Mouse (Mus musculus) lung, embryonic 15.5 days (tissue): ENCODE data around the gene Igfbp5. TPM values are rescaled to one million over a fixed set of nuclear protein-coding genes. Genes with fewer than 3 reads are reported as not detected.

Source experiments
- ATAC-seq: fragments of 200-750 bp; cut with Nextera tagmentation; 2 replicates; pipeline ENCODE4 v1.8.0; 2017; ENCODE audit warnings: moderate number of reproducible peaks, borderline replicate concordance; ENCODE audit not compliant: low FRiP score, low TSS enrichment; ENCODE audit errors: extremely low read depth
- H3K27ac ChIP-seq: fragments of 300-500 bp; sonication (generic); 2 replicates; pipeline ENCODE4 v1.5.1; 2015; ENCODE audit warnings: moderate library complexity, mild to moderate bottlenecking, inconsistent platforms
- H3K27me3 ChIP-seq: fragments of 300-500 bp; sonication (generic); 2 replicates; pipeline ENCODE4 v1.6.1; 2015; ENCODE audit warnings: inconsistent platforms
- H3K36me3 ChIP-seq: fragments of 300-500 bp; sonication (generic); 2 replicates; pipeline ENCODE4 v1.6.1; 2015; ENCODE audit warnings: inconsistent platforms
- H3K4me1 ChIP-seq: fragments of 300-500 bp; sonication (generic); 2 replicates; pipeline ENCODE4 v1.6.1; 2015; ENCODE audit warnings: inconsistent platforms
- H3K4me2 ChIP-seq: fragments of 300-500 bp; sonication (generic); 2 replicates; pipeline ENCODE4 v1.6.1; 2015; ENCODE audit warnings: inconsistent platforms, mild to moderate bottlenecking, moderate library complexity
- H3K4me3 ChIP-seq: fragments of 300-500 bp; sonication (generic); 2 replicates; pipeline ENCODE4 v1.5.1; 2015; ENCODE audit warnings: mild to moderate bottlenecking, inconsistent platforms
- H3K9ac ChIP-seq: fragments of 300-500 bp; sonication (generic); 2 replicates; pipeline ENCODE4 v1.6.1; 2015; ENCODE audit warnings: inconsistent platforms
- H3K9me3 ChIP-seq: fragments of 300-500 bp; sonication (generic); 2 replicates; pipeline ENCODE4 v1.6.1; 2016; ENCODE audit warnings: inconsistent platforms
- WGBS: fragments of 180-500 bp; shearing (Covaris S2); methylation state at CpG from one replicate; pipeline ENCODE4 v1.1.7; 2015; 5-methylcytosine and 5-hydroxymethylcytosine counted together
- polyA plus RNA-seq: library from polyadenylated mRNA; unstranded; fragments of >200 nt; fragmentation: Nextera tagmentation; extraction: Ambion mirVana; gene quantifications from 2 replicates; pipeline ENCODE4 v1.2.1, GENCODE M21; 2015

Igfbp5 gene
- polyA plus RNA-seq, 1 experiment from 2014 or later: 76.7 TPM

DNA sequence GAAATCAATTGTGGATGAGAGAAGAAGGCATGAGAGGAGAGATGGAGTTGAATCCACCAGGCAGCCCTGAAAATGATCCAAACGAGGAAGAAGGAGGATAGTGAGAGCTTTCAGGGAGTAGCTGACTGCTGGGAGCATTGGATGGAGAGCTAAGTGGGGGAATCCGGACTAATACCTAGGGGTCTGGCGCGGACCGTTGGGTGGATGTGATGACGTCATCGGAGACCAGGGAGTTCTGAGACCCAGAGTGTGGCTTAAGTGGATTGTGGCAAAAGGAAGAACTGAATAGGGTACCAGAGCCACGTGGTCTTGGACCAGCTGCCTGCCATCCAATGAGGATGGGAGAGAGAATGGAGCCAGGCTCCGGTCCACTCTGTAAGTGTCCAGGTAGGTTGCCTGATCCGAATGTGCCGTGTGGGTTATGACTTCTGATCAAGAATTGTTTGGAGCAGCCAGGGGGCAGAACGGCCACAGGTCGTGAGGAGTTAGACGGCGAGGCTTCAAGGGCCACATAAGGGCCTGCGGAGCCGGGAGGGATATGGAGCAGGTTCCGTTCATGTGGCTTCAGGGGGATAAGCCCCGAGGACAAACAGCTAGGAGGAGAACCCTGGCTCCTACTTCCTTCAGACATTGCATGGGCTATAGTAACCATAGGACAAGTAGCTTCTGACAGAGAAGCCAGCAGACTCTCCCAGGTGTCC lies 18.3 kb downstream of the Igfbp5 start:
- Histone ChIP-seq H3K27me3 (no peaks in the 10 kb centered on the region), H3K9ac (no peak overlapping the region), H3K4me1 (peaks cover 12% of the 10 kb centered on the region), H3K4me3 (no peak overlapping the region), H3K27ac (no peak overlapping the region), H3K9me3 (no peaks in the 10 kb centered on the region), H3K36me3 (peaks cover 15% of the 10 kb centered on the region; the same call in 1 of the 2 replicates), H3K4me2 (no peak overlapping the region)
- 64% methylated on average over 19 of the region's 19 CpGs for WGBS
- ATAC-seq: no peak; the same call in 1 of the 2 replicates

DNA sequence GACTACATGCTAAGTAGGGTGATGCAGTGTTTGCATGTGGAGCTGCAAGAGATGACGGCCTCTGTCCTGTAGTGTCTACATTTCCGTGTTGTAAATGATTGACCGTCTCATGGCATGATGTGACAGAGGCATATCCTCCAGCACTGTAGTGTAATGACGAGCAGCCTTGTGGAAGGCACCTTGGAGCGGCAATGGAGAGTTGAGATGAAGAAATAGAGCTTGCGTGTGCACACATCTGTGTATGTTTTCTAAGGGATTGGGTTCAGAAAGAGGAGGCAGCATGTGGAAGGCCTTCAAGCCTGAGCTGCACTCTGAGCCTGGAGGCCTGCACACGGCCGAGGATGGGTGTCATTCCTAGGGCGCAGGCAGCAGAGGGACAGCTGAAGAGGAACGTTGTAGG lies 19.0 kb downstream of the Igfbp5 start:
- no peaks in the 10 kb centered on the region for H3K27me3 ChIP-seq
- H3K9me3 ChIP-seq: no peaks in the 10 kb centered on the region
- H3K36me3 ChIP-seq: peaks cover 18% of the 10 kb centered on the region
- H3K9ac ChIP-seq: no peak overlapping the region
- peaks cover 7% of the 10 kb centered on the region; the same call in 1 of the 2 replicates for H3K4me1 ChIP-seq
- no peak overlapping the region for H3K4me3 ChIP-seq
- H3K4me2 ChIP-seq: no peak overlapping the region
- no peak for ATAC-seq
- no peak overlapping the region for H3K27ac ChIP-seq
- 72% methylated on average over 10 of the region's 10 CpGs for WGBS

DNA sequence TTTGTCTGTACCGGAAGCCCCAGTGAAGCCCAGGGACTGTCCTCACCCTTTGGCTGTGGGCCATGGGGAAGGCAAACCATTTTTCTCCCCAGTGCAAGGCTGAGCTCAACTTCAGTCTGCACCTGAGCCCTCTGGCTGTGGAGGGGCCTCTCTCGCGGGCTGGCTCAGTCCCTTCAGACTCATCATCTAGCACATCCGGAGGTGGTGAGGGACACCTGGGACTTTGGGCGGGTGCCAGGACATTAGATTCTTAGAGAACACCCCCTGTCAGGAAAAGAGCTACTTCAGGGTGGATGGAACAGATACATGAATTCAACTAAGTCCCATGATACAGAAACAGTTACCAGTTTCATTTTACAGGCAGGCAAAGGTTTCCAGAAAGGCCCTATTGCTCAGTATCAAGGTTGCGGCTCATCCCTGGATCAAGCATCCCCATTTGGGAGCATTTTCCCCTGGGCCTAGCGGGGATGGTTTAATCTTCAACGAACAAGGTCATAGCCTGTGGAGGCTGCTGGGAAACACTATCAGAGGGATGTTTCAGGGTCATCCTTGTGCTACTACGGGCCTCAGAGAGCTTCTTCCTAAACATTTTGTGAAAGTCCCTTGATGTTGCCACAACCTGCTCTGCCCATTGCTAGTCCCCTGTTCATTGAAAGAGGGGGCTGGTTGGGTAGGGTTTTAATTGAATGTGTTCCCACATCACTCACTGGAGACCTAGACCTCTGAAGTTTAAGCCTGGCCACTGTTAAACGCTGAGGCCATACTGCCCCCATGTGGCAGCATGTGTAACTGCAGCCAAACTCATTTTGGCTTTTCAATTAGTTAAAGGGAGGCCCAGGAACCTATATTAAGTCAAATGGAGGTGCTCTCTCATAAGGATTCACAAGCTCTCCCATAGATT lies 20.1 kb downstream of the Igfbp5 start:
- peaks cover 7% of the 10 kb centered on the region; the same call in 1 of the 2 replicates for H3K4me1 ChIP-seq
- H3K27me3 ChIP-seq: no peaks in the 10 kb centered on the region
- no peak overlapping the region for H3K4me2 ChIP-seq
- no peak for ATAC-seq
- no peaks in the 10 kb centered on the region for H3K9me3 ChIP-seq
- no peak overlapping the region for H3K9ac ChIP-seq
- WGBS: 43% methylated on average over 10 of the region's 10 CpGs
- peaks cover 14% of the 10 kb centered on the region for H3K36me3 ChIP-seq
- no peak overlapping the region for H3K4me3 ChIP-seq
- H3K27ac ChIP-seq: no peak overlapping the region

DNA sequence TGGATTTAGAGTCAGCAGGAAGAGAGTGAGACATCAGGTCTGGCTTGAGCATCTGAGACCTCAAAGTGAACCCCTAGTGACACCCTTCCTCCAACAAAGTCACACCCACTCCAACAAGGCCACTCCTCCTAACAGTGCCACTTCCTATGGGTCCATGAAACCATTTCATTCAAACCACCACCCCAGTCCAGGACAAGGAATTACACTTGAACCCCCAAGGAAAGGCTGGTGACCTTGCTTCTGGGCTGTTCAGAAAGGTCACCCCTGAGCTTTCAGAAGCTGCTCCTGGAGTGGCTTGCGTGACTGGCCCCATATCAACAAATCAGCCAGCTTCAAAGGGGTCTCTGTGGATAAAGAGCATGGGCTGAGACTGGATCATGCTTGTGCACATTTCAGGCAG lies 20.9 kb downstream of the Igfbp5 start:
- Histone ChIP-seq H3K4me2 (no peak overlapping the region), H3K27me3 (no peaks in the 10 kb centered on the region), H3K9ac (no peak overlapping the region), H3K27ac (no peak overlapping the region), H3K4me3 (no peak overlapping the region), H3K36me3 (peaks cover 6% of the 10 kb centered on the region), H3K9me3 (no peaks in the 10 kb centered on the region), H3K4me1 (peaks cover 7% of the 10 kb centered on the region; the same call in 1 of the 2 replicates)
- no peak for ATAC-seq
- 75% methylated on average over 1 of the region's 1 CpGs for WGBS

DNA sequence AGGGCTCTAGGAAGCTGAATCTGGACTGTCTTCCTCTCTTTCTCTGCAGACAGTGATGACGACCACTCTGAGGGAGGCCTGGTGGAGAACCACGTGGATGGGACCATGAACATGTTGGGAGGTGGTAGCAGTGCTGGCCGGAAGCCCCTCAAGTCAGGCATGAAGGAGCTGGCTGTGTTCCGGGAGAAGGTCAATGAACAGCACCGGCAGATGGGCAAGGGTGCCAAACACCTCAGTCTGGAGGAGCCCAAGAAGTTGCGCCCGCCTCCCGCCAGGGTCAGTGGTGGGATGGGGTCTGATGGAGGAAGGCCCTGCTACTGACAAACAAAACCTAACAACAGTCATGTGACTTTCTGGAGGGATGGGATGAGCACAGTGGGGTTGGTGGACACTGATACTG lies 25.6 kb downstream of the Igfbp5 start:
- Histone ChIP-seq H3K4me1 (no peaks in the 10 kb centered on the region), H3K36me3 (peaks cover 3% of the 10 kb centered on the region; the same call in 1 of the 2 replicates), H3K4me3 (no peak overlapping the region), H3K27ac (no peak overlapping the region), H3K27me3 (no peaks in the 10 kb centered on the region), H3K9ac (no peak overlapping the region), H3K9me3 (no peaks in the 10 kb centered on the region), H3K4me2 (no peak overlapping the region)
- WGBS: 86% methylated on average over 8 of the region's 8 CpGs
- no peak for ATAC-seq

DNA sequence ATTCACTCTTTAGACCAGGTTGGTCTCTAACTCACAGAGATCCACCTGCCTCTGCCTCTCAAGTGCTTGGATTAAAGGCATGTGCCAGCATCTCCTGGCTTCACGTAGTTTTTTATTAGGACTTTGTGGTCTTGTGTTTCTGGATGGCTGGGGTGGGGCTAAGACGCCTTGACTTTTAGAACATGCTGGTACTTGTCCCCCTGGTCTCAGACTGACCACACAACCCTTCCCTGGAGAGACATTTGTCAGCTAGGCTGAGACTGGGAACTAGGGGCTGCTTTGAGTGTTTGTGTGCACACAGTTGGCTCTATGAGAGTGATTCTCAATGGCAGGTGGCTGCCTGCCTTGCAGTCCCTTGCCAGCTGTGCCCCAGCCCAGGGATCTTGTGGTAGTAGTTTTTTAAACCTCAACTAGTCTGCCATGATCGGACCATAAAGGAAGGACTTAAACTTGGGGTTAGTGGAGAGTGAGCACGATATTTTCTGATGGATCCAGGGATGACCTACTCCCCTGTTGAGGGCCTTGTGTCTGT lies 26.8 kb downstream of the Igfbp5 start:
- Histone ChIP-seq H3K9ac (no peak overlapping the region), H3K27ac (no peak overlapping the region), H3K4me3 (no peak overlapping the region), H3K9me3 (no peaks in the 10 kb centered on the region), H3K4me2 (no peak overlapping the region), H3K4me1 (no peaks in the 10 kb centered on the region), H3K27me3 (no peaks in the 10 kb centered on the region), H3K36me3 (peaks cover 3% of the 10 kb centered on the region; the same call in 1 of the 2 replicates)
- 82% methylated on average over 4 of the region's 4 CpGs for WGBS
- no peak for ATAC-seq

DNA sequence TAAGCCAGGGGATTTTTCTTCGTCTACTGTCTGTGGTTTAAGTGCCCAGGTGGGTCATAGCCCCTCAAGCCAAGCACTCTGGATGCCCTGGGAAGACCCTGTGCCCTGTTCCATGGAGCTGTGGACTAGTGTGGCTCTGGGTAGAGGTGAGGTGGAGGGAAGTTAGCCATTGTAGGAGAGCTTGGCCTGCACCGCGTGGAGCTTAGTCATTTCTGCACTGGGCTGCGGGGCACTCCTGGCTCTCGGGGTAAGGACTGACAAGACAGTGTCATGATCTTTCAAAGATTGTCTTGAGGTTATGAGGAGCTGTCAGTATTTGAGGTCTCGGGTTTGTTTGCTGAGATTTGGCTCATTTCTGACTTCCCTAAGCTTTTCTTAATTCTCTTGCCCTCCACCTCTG lies 30.0 kb downstream of the Igfbp5 start:
- H3K4me2 ChIP-seq: no peak overlapping the region
- no peaks in the 10 kb centered on the region for H3K9me3 ChIP-seq
- no peaks in the 10 kb centered on the region for H3K36me3 ChIP-seq
- H3K9ac ChIP-seq: no peak overlapping the region
- H3K4me1 ChIP-seq: no peaks in the 10 kb centered on the region
- ATAC-seq: no peak
- no peak overlapping the region for H3K27ac ChIP-seq
- 88% methylated on average over 6 of the region's 6 CpGs for WGBS
- H3K27me3 ChIP-seq: no peaks in the 10 kb centered on the region
- no peak overlapping the region for H3K4me3 ChIP-seq

DNA sequence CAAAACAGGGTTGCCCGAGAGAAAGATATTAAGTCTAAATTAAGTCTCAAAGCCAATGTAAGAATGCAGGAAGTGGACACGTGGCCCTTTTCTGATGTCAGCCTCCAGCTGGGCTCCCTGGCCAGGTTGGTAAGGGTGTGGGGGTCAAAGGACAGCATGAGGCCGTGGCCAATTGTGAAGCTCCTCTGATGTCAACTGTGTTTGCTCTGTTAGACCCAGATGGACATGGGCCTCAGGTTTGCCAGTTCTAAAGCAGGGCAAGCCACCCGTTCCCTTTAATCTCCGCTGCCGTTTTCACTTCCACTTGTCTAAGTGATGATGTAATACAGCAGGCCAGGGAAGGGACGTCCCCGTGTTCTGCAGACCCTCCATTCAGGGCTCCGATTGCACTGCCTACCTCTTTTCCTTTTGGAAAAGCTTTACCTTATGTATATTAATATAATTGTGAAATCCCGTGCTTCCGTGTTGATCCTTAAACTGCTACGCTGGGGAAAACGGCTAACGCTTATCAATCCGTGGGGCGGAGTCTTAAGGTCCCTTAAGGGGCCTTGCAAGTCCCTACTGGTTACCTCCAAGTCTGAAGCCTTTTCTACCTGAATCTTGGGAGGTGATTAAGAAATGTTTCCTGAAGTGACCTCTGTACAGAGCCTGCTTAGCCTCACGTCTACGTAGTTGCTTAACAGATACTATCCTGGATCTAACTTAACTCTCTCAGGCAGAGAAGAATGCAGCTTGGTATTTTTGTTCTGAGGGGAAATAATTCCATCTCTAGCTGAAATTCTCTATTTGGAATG lies 31.8 kb downstream of the Igfbp5 start:
- Histone ChIP-seq H3K9ac (no peak overlapping the region), H3K27me3 (no peaks in the 10 kb centered on the region), H3K27ac (no peak overlapping the region), H3K36me3 (no peaks in the 10 kb centered on the region), H3K9me3 (no peaks in the 10 kb centered on the region), H3K4me2 (no peak overlapping the region), H3K4me1 (no peaks in the 10 kb centered on the region), H3K4me3 (no peak overlapping the region)
- no peak for ATAC-seq
- 71% methylated on average over 18 of the region's 18 CpGs for WGBS

DNA sequence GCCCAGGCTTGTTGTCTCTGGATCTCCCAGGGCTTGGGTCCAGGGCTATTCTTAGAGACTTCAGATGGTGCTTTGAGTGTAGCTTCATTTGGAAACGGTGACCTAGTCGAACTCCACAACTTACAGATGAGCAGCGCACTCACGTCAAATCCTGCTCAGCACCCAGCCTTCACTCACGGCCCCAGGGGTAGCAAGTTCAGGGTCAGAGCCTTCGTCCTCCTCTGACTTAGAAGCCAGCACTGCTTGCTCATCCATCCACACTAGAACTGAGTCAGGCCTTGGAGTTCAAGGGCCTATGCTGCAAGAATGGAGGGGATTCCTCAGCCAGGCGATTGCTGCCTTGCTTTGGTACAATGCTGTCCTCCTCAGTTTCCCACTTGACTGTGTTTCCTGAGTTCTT lies 34.9 kb downstream of the Igfbp5 start:
- H3K4me1 ChIP-seq: no peaks in the 10 kb centered on the region
- ATAC-seq: no peak
- no peak overlapping the region for H3K9ac ChIP-seq
- H3K27me3 ChIP-seq: no peaks in the 10 kb centered on the region
- H3K27ac ChIP-seq: no peak overlapping the region
- H3K4me3 ChIP-seq: no peak overlapping the region
- WGBS: 81% methylated on average over 7 of the region's 7 CpGs
- no peaks in the 10 kb centered on the region for H3K9me3 ChIP-seq
- no peaks in the 10 kb centered on the region for H3K36me3 ChIP-seq
- no peak overlapping the region for H3K4me2 ChIP-seq

DNA sequence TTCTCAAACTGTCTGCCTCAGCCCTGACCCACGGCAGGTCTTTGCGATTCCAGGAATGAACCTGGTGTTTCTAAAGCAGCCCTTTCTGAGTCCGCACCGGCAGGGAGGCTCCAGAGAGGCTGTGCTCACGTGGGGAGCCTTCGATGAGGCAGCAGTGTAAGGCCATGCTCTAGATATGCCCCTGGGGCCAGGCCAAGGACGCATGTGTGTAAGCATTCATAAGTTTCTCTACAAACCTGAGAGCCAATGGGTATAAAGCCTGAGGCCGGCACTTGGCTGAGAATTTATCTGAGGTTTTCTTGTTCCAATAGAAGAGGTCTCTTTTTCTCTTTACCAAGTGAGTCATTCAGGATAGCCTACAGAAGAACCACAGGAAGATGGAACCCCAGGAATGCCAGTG lies 35.3 kb downstream of the Igfbp5 start:
- no peaks in the 10 kb centered on the region for H3K27me3 ChIP-seq
- no peak overlapping the region for H3K4me3 ChIP-seq
- H3K9me3 ChIP-seq: no peaks in the 10 kb centered on the region
- no peak overlapping the region for H3K27ac ChIP-seq
- no peak for ATAC-seq
- WGBS: 63% methylated on average over 8 of the region's 8 CpGs
- H3K4me2 ChIP-seq: no peak overlapping the region
- no peaks in the 10 kb centered on the region for H3K36me3 ChIP-seq
- H3K9ac ChIP-seq: no peak overlapping the region
- no peaks in the 10 kb centered on the region for H3K4me1 ChIP-seq

DNA sequence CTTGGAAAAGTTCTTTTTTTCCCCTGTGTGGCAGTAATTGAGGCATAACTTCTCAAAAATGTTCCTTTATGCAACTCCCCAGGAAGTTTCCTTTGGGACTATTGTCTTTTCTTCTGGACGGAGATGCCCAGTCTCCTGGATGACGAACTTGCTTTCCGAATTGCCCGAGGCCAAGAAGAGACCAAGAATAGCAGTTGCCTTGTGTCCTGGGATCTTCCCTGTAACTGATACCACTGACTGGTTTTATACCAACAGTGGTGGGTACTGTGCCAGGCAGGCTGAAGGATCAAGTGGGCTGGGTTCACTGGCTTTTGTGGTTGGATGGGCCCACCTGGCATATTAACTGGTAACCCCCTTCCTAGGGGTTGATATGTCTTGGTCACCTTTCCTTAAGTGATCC lies 41.1 kb downstream of the Igfbp5 start:
- Histone ChIP-seq H3K36me3 (no peaks in the 10 kb centered on the region), H3K4me3 (no peak overlapping the region), H3K27me3 (no peaks in the 10 kb centered on the region), H3K27ac (no peak overlapping the region), H3K9me3 (no peaks in the 10 kb centered on the region), H3K9ac (no peak overlapping the region), H3K4me2 (no peak overlapping the region), H3K4me1 (peaks cover 9% of the 10 kb centered on the region; the same call in 1 of the 2 replicates)
- 89% methylated on average over 4 of the region's 4 CpGs for WGBS
- no peak for ATAC-seq
